Mouse (Mus musculus): ENCODE results near the gene Phrf1. TPM values are rescaled to one million over a fixed set of nuclear protein-coding genes. Genes with fewer than 3 reads are reported as not detected.
A peak's percentile ranks its signal among the peaks of the same experiment; 100 is the strongest.

The Phrf1 gene
- total RNA-seq, 4 experiments from 2014 or later = 16.8 to 25.3 (median 19.4) TPM

GRCm38 (mm10) chr7:141292583-141293388, 64.2 kb downstream of the Phrf1 start:
- no peak for DNase-seq (ENCODE audit: low spot score in 2 of 2)

GRCm38 (mm10) chr7:141293852-141294471, 65.4 kb downstream of the Phrf1 start:
- no peak for DNase-seq (ENCODE audit: low spot score in 2 of 2)

- no peak for DNase-seq (ENCODE audit: low spot score in 2 of 2)
Observed at GRCm38 (mm10) chr7:141294479-141294878, 65.9 kb downstream of the Phrf1 start.

GRCm38 (mm10) chr7:141297926-141298650, 69.5 kb downstream of the Phrf1 start:
- no peak for DNase-seq (ENCODE audit: low spot score in 2 of 2)

- DNase-seq (ENCODE audit: low spot score in 2 of 2) = no peak
Observed at GRCm38 (mm10) chr7:141299175-141299574, 70.6 kb downstream of the Phrf1 start.

GRCm38 (mm10) chr7:141301386-141301785, 72.8 kb downstream of the Phrf1 start:
- DNase-seq (ENCODE audit: low spot score in 2 of 2) = no peak

GRCm38 (mm10) chr7:141302702-141303268, 74.2 kb downstream of the Phrf1 start:
- DNase-seq (ENCODE audit: low spot score in 2 of 2) = no peak

- DNase-seq (ENCODE audit: low spot score in 2 of 2) = no peak
Observed at GRCm38 (mm10) chr7:141304537-141304936, 76.0 kb downstream of the Phrf1 start.

Small RNA genes lying within 50 kb of the gene (microRNA-seq; reads per million reads assigned to microRNA genes)
- gene Mir210 = 67.3 reads per million, percentile 44 among the genes with 10 or more reads in this experiment

Other genes with a start within 250 kb of the Phrf1 start
- gene Ifitm3, start 218.0 kb upstream of the Phrf1 start, total RNA-seq (2022) = 10 to 100 TPM; 20.8 to 38.8 (median 27.1) TPM
- gene Ifitm6, start 210.9 kb upstream of the Phrf1 start, total RNA-seq (2022) = not detected
- gene Gm17387, start 199.7 kb upstream of the Phrf1 start, total RNA-seq (2022) = not detected
- under 1 TPM in 2 of 4 experiments, not detected in 2; 0.20 to 0.59 TPM for gene B4galnt4, start 167.7 kb upstream of the Phrf1 start, total RNA-seq (2022)
- not detected for gene Pkp3, start 150.6 kb upstream of the Phrf1 start, total RNA-seq (2022)
- 1 to 10 TPM; 1.4 to 1.6 (median 1.5) TPM for gene Sigirr, start 128.2 kb upstream of the Phrf1 start, total RNA-seq (2022)
- not detected for gene Ano9, start 111.0 kb upstream of the Phrf1 start, total RNA-seq (2022)
- 10 to 100 TPM; 18.6 to 26.4 (median 22.0) TPM for gene Ptdss2, start 106.4 kb upstream of the Phrf1 start, total RNA-seq (2022)
- gene Rnh1, start 55.9 kb upstream of the Phrf1 start, total RNA-seq (2022) = 10 to 100 TPM; 51.3 to 63.6 (median 53.6) TPM
- gene Hras, start 34.8 kb upstream of the Phrf1 start, total RNA-seq (2022) = 100 to 1,000 TPM; 112 to 158 (median 132) TPM
- gene Lrrc56, start 34.6 kb upstream of the Phrf1 start, total RNA-seq (2022) = 1 to 10 TPM; 1.4 to 2.5 (median 2.0) TPM
- not detected for gene Lmntd2, start 14.7 kb upstream of the Phrf1 start, total RNA-seq (2022)
- gene Rassf7, start 12.9 kb upstream of the Phrf1 start, total RNA-seq (2022) = under 1 TPM in 2 of 4 experiments, not detected in 2; 0.38 to 0.56 TPM
- gene Irf7, start 37.7 kb downstream of the Phrf1 start, total RNA-seq (2022) = under 1 TPM; 0.27 to 0.80 (median 0.50) TPM
- gene Cdhr5, start 48.0 kb downstream of the Phrf1 start, total RNA-seq (2022) = not detected
- not detected for gene Sct, start 50.3 kb downstream of the Phrf1 start, total RNA-seq (2022)
- gene Drd4, start 63.2 kb downstream of the Phrf1 start, total RNA-seq (2022) = not detected
- gene Deaf1, start 98.9 kb downstream of the Phrf1 start, total RNA-seq (2022) = 10 to 100 TPM; 10.6 to 15.1 (median 12.7) TPM
- gene Tmem80, start 99.0 kb downstream of the Phrf1 start, total RNA-seq (2022) = 10 to 100 TPM in 3 of 4 experiments, 1 to 10 TPM in 1; 9.1 to 11.5 (median 11.3) TPM
- gene Eps8l2, start 110.1 kb downstream of the Phrf1 start, total RNA-seq (2022) = 1 to 10 TPM; 1.3 to 3.4 (median 2.2) TPM
- 10 to 100 TPM; 81.4 to 87.7 (median 84.4) TPM for gene Taldo1, start 163.4 kb downstream of the Phrf1 start, total RNA-seq (2022)
- gene Gatd1, start 185.4 kb downstream of the Phrf1 start, total RNA-seq (2022) = 1 to 10 TPM; 6.5 to 9.8 (median 7.8) TPM
- gene Cend1, start 200.7 kb downstream of the Phrf1 start, total RNA-seq (2022) = under 1 TPM in 2 of 4 experiments, not detected in 2; 0.16 to 0.48 TPM
- 10 to 100 TPM; 14.5 to 19.5 (median 14.7) TPM for gene Slc25a22, start 209.1 kb downstream of the Phrf1 start, total RNA-seq (2022)
- gene Pidd1, start 215.2 kb downstream of the Phrf1 start, total RNA-seq (2022) = under 1 TPM; 0.07 to 0.51 (median 0.19) TPM
- 100 to 1,000 TPM; 719 to 844 (median 773) TPM for gene Rplp2, start 218.6 kb downstream of the Phrf1 start, total RNA-seq (2022)
- 100 to 1,000 TPM; 250 to 384 (median 284) TPM for gene Pnpla2, start 226.4 kb downstream of the Phrf1 start, total RNA-seq (2022)
- gene Cracr2b, start 232.3 kb downstream of the Phrf1 start, total RNA-seq (2022) = 10 to 100 TPM in 1 of 4 experiments, 1 to 10 TPM in 3; 3.3 to 11.4 (median 6.9) TPM
- gene Cd151, start 238.6 kb downstream of the Phrf1 start, total RNA-seq (2022) = 10 to 100 TPM; 78.2 to 98.0 (median 86.2) TPM
- 10 to 100 TPM; 57.4 to 68.5 (median 63.7) TPM for gene Polr2l, start 246.3 kb downstream of the Phrf1 start, total RNA-seq (2022)
- gene Tspan4, start 246.5 kb downstream of the Phrf1 start, total RNA-seq (2022) = 10 to 100 TPM in 2 of 4 experiments, 1 to 10 TPM in 2; 8.1 to 15.1 (median 11.9) TPM

Measured in gastrocnemius, adult 8-10 months (tissue).